Mouse (Mus musculus) neural tube, embryonic 12.5 days (tissue): ENCODE results near the gene Pip4k2a. TPM values are rescaled to one million over a fixed set of nuclear protein-coding genes. Genes with fewer than 3 reads are reported as not detected.

Experiments used
- ATAC-seq: fragments of 200-750 bp; cut with Nextera tagmentation; 2 replicates; pipeline ENCODE4 v1.8.0; 2017; ENCODE audit warnings: low read depth, mild to moderate bottlenecking, moderate TSS enrichment, moderate library complexity; ENCODE audit not compliant: low FRiP score
- H3K27ac ChIP-seq: fragments of 300-500 bp; sonication (generic); 2 replicates; pipeline ENCODE4 v1.5.1; 2016
- H3K27me3 ChIP-seq: fragments of 300-500 bp; sonication (generic); replicated peaks from 2 replicates; pipeline ENCODE4 v1.6.1; 2016; ENCODE audit warnings: mild to moderate bottlenecking
- H3K36me3 ChIP-seq: fragments of 300-500 bp; sonication (generic); 2 replicates; pipeline ENCODE4 v1.6.1; 2016; ENCODE audit warnings: mild to moderate bottlenecking
- H3K4me1 ChIP-seq: fragments of 300-500 bp; sonication (generic); 2 replicates; pipeline ENCODE4 v1.6.1; 2016
- H3K4me2 ChIP-seq: fragments of 300-500 bp; sonication (generic); replicated peaks from 2 replicates; pipeline ENCODE4 v1.6.1; 2016; ENCODE audit warnings: mild to moderate bottlenecking
- H3K4me3 ChIP-seq: fragments of 300-500 bp; sonication (generic); 2 replicates; pipeline ENCODE4 v1.5.1; 2016
- H3K9ac ChIP-seq: fragments of 300-500 bp; sonication (generic); 2 replicates; pipeline ENCODE4 v1.6.1; 2016; ENCODE audit warnings: mild to moderate bottlenecking
- H3K9me3 ChIP-seq: fragments of 300-500 bp; sonication (generic); 2 replicates; pipeline ENCODE4 v1.6.1; 2016; ENCODE audit warnings: mild to moderate bottlenecking
- WGBS: fragments of 180-500 bp; shearing (Covaris S2); methylation state at CpG from one replicate; pipeline ENCODE4 v1.1.7; 2016; 5-methylcytosine and 5-hydroxymethylcytosine counted together
- polyA plus RNA-seq: library from polyadenylated mRNA; unstranded; fragments of >200 nt; fragmentation: Nextera tagmentation; extraction: Ambion mirVana; gene quantifications from 2 replicates; pipeline ENCODE4 v1.2.1, GENCODE M21; 2016

The Pip4k2a gene
- polyA plus RNA-seq, 1 experiment from 2014 or later: 15.1 TPM

GRCm38 (mm10) chr2:18813683-18814446 is 184.1 kb downstream of the Pip4k2a start:
- Histone ChIP-seq H3K4me2 (no peak overlapping the region), H3K9me3 (no peaks in the 10 kb centered on the region), H3K27ac (no peak overlapping the region), H3K27me3 (no peaks in the 10 kb centered on the region), H3K4me1 (no peaks in the 10 kb centered on the region), H3K36me3 (no peaks in the 10 kb centered on the region), H3K4me3 (no peak overlapping the region), H3K9ac (no peak overlapping the region)
- ATAC-seq: no peak
- WGBS: 70% methylated on average over 11 of the region's 11 CpGs

- no peaks in the 10 kb centered on the region for H3K4me1 ChIP-seq
- H3K27me3 ChIP-seq: no peaks in the 10 kb centered on the region
- ATAC-seq: no peak
- no peaks in the 10 kb centered on the region for H3K9me3 ChIP-seq
- WGBS: 90% methylated on average over 2 of the region's 2 CpGs
- H3K4me2 ChIP-seq: no peak overlapping the region
- H3K27ac ChIP-seq: no peak overlapping the region
- no peak overlapping the region for H3K4me3 ChIP-seq
- H3K9ac ChIP-seq: no peak overlapping the region
- no peaks in the 10 kb centered on the region for H3K36me3 ChIP-seq
These were observed 190.0 kb downstream of the Pip4k2a start for GRCm38 (mm10) chr2:18807961-18808360.

GRCm38 (mm10) chr2:18801281-18801862 is 196.6 kb downstream of the Pip4k2a start:
- peak overlapping the region; percentile 61 for H3K9ac ChIP-seq
- H3K4me3 ChIP-seq: 0 out of 2 replicates have a peak overlapping the region, but pooled peaks have one; percentile 37
- 5% methylated on average over 19 of the region's 19 CpGs for WGBS
- H3K36me3 ChIP-seq: no peaks in the 10 kb centered on the region
- H3K4me2 ChIP-seq: peak overlapping the region; percentile 75
- ATAC-seq: peak; percentile 18
- H3K4me1 ChIP-seq: peaks cover 22% of the 10 kb centered on the region
- peaks cover 10% of the 10 kb centered on the region; the same call in 1 of the 2 replicates for H3K27me3 ChIP-seq
- peak overlapping the region; percentile 75; the same call in 1 of the 2 replicates for H3K27ac ChIP-seq
- no peaks in the 10 kb centered on the region for H3K9me3 ChIP-seq

- peak overlapping the region; percentile 37 for H3K4me3 ChIP-seq
- under 1% methylated on average over 24 of the region's 24 CpGs for WGBS
- H3K9me3 ChIP-seq: no peaks in the 10 kb centered on the region
- H3K27ac ChIP-seq: peak overlapping the region; percentile 75; the same call in 1 of the 2 replicates
- H3K4me2 ChIP-seq: peak overlapping the region; percentile 75
- H3K9ac ChIP-seq: peak overlapping the region; percentile 61
- no peaks in the 10 kb centered on the region for H3K36me3 ChIP-seq
- peaks cover 10% of the 10 kb centered on the region; the same call in 1 of the 2 replicates for H3K27me3 ChIP-seq
- ATAC-seq: peak; percentile 14
- H3K4me1 ChIP-seq: peaks cover 22% of the 10 kb centered on the region
These were observed 197.2 kb downstream of the Pip4k2a start for GRCm38 (mm10) chr2:18800646-18801251.

- H3K36me3 ChIP-seq: no peaks in the 10 kb centered on the region
- no peaks in the 10 kb centered on the region for H3K9me3 ChIP-seq
- WGBS: under 1% methylated on average over 46 of the region's 46 CpGs
- H3K4me3 ChIP-seq: peak overlapping the region; percentile 37
- H3K9ac ChIP-seq: peak overlapping the region; percentile 61
- peaks cover 22% of the 10 kb centered on the region for H3K4me1 ChIP-seq
- ATAC-seq: peak; percentile 78
- H3K27me3 ChIP-seq: peaks cover 10% of the 10 kb centered on the region; the same call in 1 of the 2 replicates
- H3K4me2 ChIP-seq: peak overlapping the region; percentile 75
- peak overlapping the region; percentile 75 for H3K27ac ChIP-seq
These were observed 197.8 kb downstream of the Pip4k2a start for GRCm38 (mm10) chr2:18799966-18800645.

- Histone ChIP-seq H3K4me2 (peak overlapping the region; percentile 75), H3K27me3 (peaks cover 10% of the 10 kb centered on the region; the same call in 1 of the 2 replicates), H3K4me3 (peak overlapping the region; percentile 37), H3K27ac (peak overlapping the region; percentile 75), H3K9ac (peak overlapping the region; percentile 61), H3K9me3 (no peaks in the 10 kb centered on the region), H3K4me1 (peaks cover 22% of the 10 kb centered on the region), H3K36me3 (no peaks in the 10 kb centered on the region)
- peak; percentile 34 for ATAC-seq
- 9% methylated on average over 17 of the region's 17 CpGs for WGBS
These were observed 198.5 kb downstream of the Pip4k2a start for GRCm38 (mm10) chr2:18799265-18799965.

- Histone ChIP-seq H3K4me1 (peaks cover 22% of the 10 kb centered on the region), H3K36me3 (no peaks in the 10 kb centered on the region), H3K9ac (no peak overlapping the region), H3K27ac (no peak overlapping the region), H3K4me3 (no peak overlapping the region), H3K4me2 (peak overlapping the region; percentile 16; the same call in 1 of the 2 replicates), H3K9me3 (no peaks in the 10 kb centered on the region), H3K27me3 (peaks cover 10% of the 10 kb centered on the region; the same call in 1 of the 2 replicates)
- no peak for ATAC-seq
- WGBS: 12% methylated on average over 8 of the region's 8 CpGs
These were observed 200.2 kb downstream of the Pip4k2a start for GRCm38 (mm10) chr2:18797776-18798175.

GRCm38 (mm10) chr2:18794261-18794660 is 203.7 kb downstream of the Pip4k2a start:
- Histone ChIP-seq H3K36me3 (no peaks in the 10 kb centered on the region), H3K4me1 (no peaks in the 10 kb centered on the region), H3K27me3 (no peaks in the 10 kb centered on the region; the same call in 1 of the 2 replicates), H3K4me2 (no peak overlapping the region), H3K9ac (no peak overlapping the region), H3K9me3 (no peaks in the 10 kb centered on the region), H3K27ac (no peak overlapping the region), H3K4me3 (no peak overlapping the region)
- ATAC-seq: no peak
- 81% methylated on average over 4 of the region's 4 CpGs for WGBS

Other genes starting within 250 kb of the Pip4k2a start
- gene 4930426L09Rik, start 217 bp upstream of the Pip4k2a start, polyA plus RNA-seq: 0.39 and 0.63 TPM in 2 replicates
- 0.34 and 0.37 TPM in 2 replicates for gene Armc3, start 201.2 kb upstream of the Pip4k2a start, polyA plus RNA-seq